Mouse (Mus musculus) limb, embryonic 15.5 days (tissue): ENCODE measurements around the gene Qsox2. TPM values are rescaled to one million over a fixed set of nuclear protein-coding genes. Genes with fewer than 3 reads are reported as not detected.

Source experiments
- ATAC-seq: fragments of 200-750 bp; cut with Nextera tagmentation; 2 replicates; pipeline ENCODE4 v1.8.0; 2017; ENCODE audit warnings: low read depth, moderate TSS enrichment; ENCODE audit not compliant: insufficient number of reproducible peaks, low FRiP score, low TSS enrichment
- H3K27ac ChIP-seq: fragments of 300-500 bp; sonication (generic); 2 replicates; pipeline ENCODE4 v1.5.1; 2015; ENCODE audit warnings: moderate library complexity, mild to moderate bottlenecking, inconsistent platforms
- H3K27me3 ChIP-seq: fragments of 300-500 bp; sonication (generic); 2 replicates; pipeline ENCODE4 v1.6.1; 2015; ENCODE audit warnings: inconsistent platforms
- H3K36me3 ChIP-seq: fragments of 300-500 bp; sonication (generic); 2 replicates; pipeline ENCODE4 v1.6.1; 2015; ENCODE audit warnings: inconsistent platforms
- H3K4me1 ChIP-seq: fragments of 300-500 bp; sonication (generic); 2 replicates; pipeline ENCODE4 v1.6.1; 2015; ENCODE audit warnings: inconsistent platforms
- H3K4me2 ChIP-seq: fragments of 300-500 bp; sonication (generic); 2 replicates; pipeline ENCODE4 v1.6.1; 2015; ENCODE audit warnings: mild to moderate bottlenecking, inconsistent platforms
- H3K4me3 ChIP-seq: fragments of 300-500 bp; sonication (generic); 2 replicates; pipeline ENCODE4 v1.5.1; 2015; ENCODE audit warnings: mild to moderate bottlenecking, inconsistent platforms
- H3K9ac ChIP-seq: fragments of 300-500 bp; sonication (generic); 2 replicates; pipeline ENCODE4 v1.6.1; 2015; ENCODE audit warnings: inconsistent platforms
- H3K9me3 ChIP-seq: fragments of 300-500 bp; sonication (generic); 2 replicates; pipeline ENCODE4 v1.6.1; 2016; ENCODE audit warnings: inconsistent platforms
- WGBS: fragments of 180-500 bp; shearing (Covaris S2); methylation state at CpG from one replicate; pipeline ENCODE4 v1.1.7; 2015; 5-methylcytosine and 5-hydroxymethylcytosine counted together
- polyA plus RNA-seq: library from polyadenylated mRNA; unstranded; fragments of >200 nt; fragmentation: Nextera tagmentation; extraction: Ambion mirVana; gene quantifications from 2 replicates; pipeline ENCODE4 v1.2.1, GENCODE M21; 2015

Qsox2 gene
- polyA plus RNA-seq: 18.2 and 20.7 TPM in 2 replicates

GRCm38 (mm10) chr2:26237290-26237782 is at the start of gene Qsox2:
Gene Qsox2 (minus strand): TSS chr2:26237525.
- ATAC-seq: peak; percentile 83

GRCm38 (mm10) chr2:26286391-26286790 is 49.1 kb upstream of the Qsox2 start:
- Histone ChIP-seq H3K27me3 (no peaks in the 10 kb centered on the region), H3K9me3 (no peaks in the 10 kb centered on the region), H3K4me1 (peaks cover 6% of the 10 kb centered on the region; the same call in 1 of the 2 replicates), H3K9ac (no peak overlapping the region), H3K4me3 (no peak overlapping the region), H3K36me3 (no peaks in the 10 kb centered on the region), H3K4me2 (no peak overlapping the region), H3K27ac (no peak overlapping the region)
- 41% methylated on average over 7 of the region's 7 CpGs for WGBS
- no peak for ATAC-seq

More at GRCm38 (mm10) chr2:26237290-26237782, at the start of gene Qsox2:
- Histone ChIP-seq H3K4me3 (peak within 1 kb of the TSS; percentile 89), H3K36me3 (0 out of 2 replicates have a peak, but pooled peaks cover 4% of the 10 kb centered on the region), H3K4me1 (peaks cover 28% of the 10 kb centered on the region), H3K4me2 (peak within 1 kb of the TSS; percentile 87), H3K9ac (peak within 1 kb of the TSS; percentile 76), H3K27ac (peak within 1 kb of the TSS; percentile 84), H3K27me3 (no peaks in the 10 kb centered on the region), H3K9me3 (no peaks in the 10 kb centered on the region)
- WGBS: under 1% methylated on average over 36 of the region's 36 CpGs

- Histone ChIP-seq H3K4me1 (peaks cover 6% of the 10 kb centered on the region; the same call in 1 of the 2 replicates), H3K9me3 (no peaks in the 10 kb centered on the region), H3K36me3 (no peaks in the 10 kb centered on the region), H3K4me2 (no peak overlapping the region), H3K4me3 (no peak overlapping the region), H3K9ac (no peak overlapping the region), H3K27me3 (no peaks in the 10 kb centered on the region), H3K27ac (no peak overlapping the region)
- WGBS: 42% methylated on average over 7 of the region's 7 CpGs
- no peak for ATAC-seq
These were observed 48.5 kb upstream of the Qsox2 start for GRCm38 (mm10) chr2:26285804-26286203.

- Histone ChIP-seq H3K4me2 (no peak overlapping the region), H3K9ac (no peak overlapping the region), H3K27ac (no peak overlapping the region), H3K36me3 (no peaks in the 10 kb centered on the region), H3K4me3 (no peak overlapping the region), H3K9me3 (no peaks in the 10 kb centered on the region), H3K27me3 (no peaks in the 10 kb centered on the region), H3K4me1 (peaks cover 1% of the 10 kb centered on the region; the same call in 1 of the 2 replicates)
- 76% methylated on average over 11 of the region's 11 CpGs for WGBS
- no peak for ATAC-seq
These were observed 43.3 kb upstream of the Qsox2 start for GRCm38 (mm10) chr2:26280594-26280993.

- Histone ChIP-seq H3K36me3 (no peaks in the 10 kb centered on the region), H3K9ac (no peak overlapping the region), H3K4me1 (no peaks in the 10 kb centered on the region), H3K27me3 (no peaks in the 10 kb centered on the region), H3K27ac (no peak overlapping the region), H3K4me2 (no peak overlapping the region), H3K9me3 (no peaks in the 10 kb centered on the region), H3K4me3 (no peak overlapping the region)
- ATAC-seq: no peak
- 66% methylated on average over 3 of the region's 3 CpGs for WGBS
These were observed 42.4 kb upstream of the Qsox2 start for GRCm38 (mm10) chr2:26279712-26280111.

GRCm38 (mm10) chr2:26273611-26274010 is 36.3 kb upstream of the Qsox2 start:
- Histone ChIP-seq H3K4me1 (no peaks in the 10 kb centered on the region), H3K27ac (no peak overlapping the region), H3K27me3 (no peaks in the 10 kb centered on the region), H3K4me2 (no peak overlapping the region), H3K9me3 (no peaks in the 10 kb centered on the region), H3K9ac (no peak overlapping the region), H3K36me3 (no peaks in the 10 kb centered on the region), H3K4me3 (no peak overlapping the region)
- WGBS: 20% methylated on average over 7 of the region's 7 CpGs
- no peak for ATAC-seq

GRCm38 (mm10) chr2:26268216-26268615 is 30.9 kb upstream of the Qsox2 start:
- H3K36me3 ChIP-seq: no peaks in the 10 kb centered on the region
- 62% methylated on average over 3 of the region's 3 CpGs for WGBS
- ATAC-seq: no peak
- no peaks in the 10 kb centered on the region for H3K9me3 ChIP-seq
- no peak overlapping the region for H3K9ac ChIP-seq
- no peak overlapping the region for H3K4me2 ChIP-seq
- H3K4me1 ChIP-seq: peaks cover 8% of the 10 kb centered on the region; the same call in 1 of the 2 replicates
- H3K4me3 ChIP-seq: no peak overlapping the region
- no peaks in the 10 kb centered on the region for H3K27me3 ChIP-seq
- no peak overlapping the region for H3K27ac ChIP-seq

GRCm38 (mm10) chr2:26266066-26266742 is 28.9 kb upstream of the Qsox2 start:
- no peaks in the 10 kb centered on the region for H3K9me3 ChIP-seq
- H3K36me3 ChIP-seq: no peaks in the 10 kb centered on the region
- no peak overlapping the region for H3K9ac ChIP-seq
- H3K4me1 ChIP-seq: peaks cover 8% of the 10 kb centered on the region; the same call in 1 of the 2 replicates
- 0 out of 2 replicates have a peak overlapping the region, but pooled peaks have one; percentile 33 for H3K27ac ChIP-seq
- no peak; the same call in 1 of the 2 replicates for ATAC-seq
- no peaks in the 10 kb centered on the region for H3K27me3 ChIP-seq
- H3K4me2 ChIP-seq: no peak overlapping the region
- WGBS: 70% methylated on average over 10 of the region's 10 CpGs
- H3K4me3 ChIP-seq: no peak overlapping the region

GRCm38 (mm10) chr2:26265095-26265494 is 27.8 kb upstream of the Qsox2 start:
- 54% methylated on average over 2 of the region's 2 CpGs for WGBS
- H3K36me3 ChIP-seq: no peaks in the 10 kb centered on the region
- ATAC-seq: no peak
- H3K27ac ChIP-seq: peak overlapping the region; percentile 50; the same call in 1 of the 2 replicates
- H3K4me2 ChIP-seq: no peak overlapping the region
- no peaks in the 10 kb centered on the region for H3K27me3 ChIP-seq
- no peak overlapping the region for H3K4me3 ChIP-seq
- no peaks in the 10 kb centered on the region for H3K9me3 ChIP-seq
- no peak overlapping the region for H3K9ac ChIP-seq
- peaks cover 8% of the 10 kb centered on the region; the same call in 1 of the 2 replicates for H3K4me1 ChIP-seq

GRCm38 (mm10) chr2:26264646-26265045 is 27.3 kb upstream of the Qsox2 start:
- Histone ChIP-seq H3K4me2 (no peak overlapping the region), H3K9ac (no peak overlapping the region), H3K27ac (peak overlapping the region; percentile 50; the same call in 1 of the 2 replicates), H3K4me1 (peaks cover 8% of the 10 kb centered on the region; the same call in 1 of the 2 replicates), H3K27me3 (no peaks in the 10 kb centered on the region), H3K9me3 (no peaks in the 10 kb centered on the region), H3K4me3 (no peak overlapping the region), H3K36me3 (no peaks in the 10 kb centered on the region)
- no peak for ATAC-seq
- 63% methylated on average over 4 of the region's 4 CpGs for WGBS

- H3K9me3 ChIP-seq: no peaks in the 10 kb centered on the region
- no peak overlapping the region for H3K4me2 ChIP-seq
- no peaks in the 10 kb centered on the region for H3K36me3 ChIP-seq
- H3K27ac ChIP-seq: 0 out of 2 replicates have a peak overlapping the region, but pooled peaks have one; percentile 17
- H3K4me3 ChIP-seq: no peak overlapping the region
- no peaks in the 10 kb centered on the region for H3K4me1 ChIP-seq
- no peak for ATAC-seq
- H3K27me3 ChIP-seq: no peaks in the 10 kb centered on the region
- H3K9ac ChIP-seq: no peak overlapping the region
- 77% methylated on average over 16 of the region's 16 CpGs for WGBS
These were observed 20.2 kb upstream of the Qsox2 start for GRCm38 (mm10) chr2:26257315-26258096.

GRCm38 (mm10) chr2:26254816-26255215 is 17.5 kb upstream of the Qsox2 start:
- H3K27me3 ChIP-seq: no peaks in the 10 kb centered on the region
- H3K9ac ChIP-seq: no peak overlapping the region
- H3K9me3 ChIP-seq: no peaks in the 10 kb centered on the region
- H3K4me1 ChIP-seq: no peaks in the 10 kb centered on the region
- whole genome bisulfite sequencing: 38% methylated on average over 4 of the region's 4 CpGs
- no peak overlapping the region for H3K4me2 ChIP-seq
- H3K27ac ChIP-seq: no peak overlapping the region
- no peak for ATAC-seq
- no peaks in the 10 kb centered on the region for H3K36me3 ChIP-seq
- no peak overlapping the region for H3K4me3 ChIP-seq
